Mouse (Mus musculus): Measurements from ENCODE around the gene Tab1. TPM values are rescaled to one million over a fixed set of nuclear protein-coding genes. Genes with fewer than 3 reads are reported as not detected.

Gene Tab1
- polyA plus RNA-seq, 1 experiment from 2014 or later, result 43.8 TPM

DNA sequence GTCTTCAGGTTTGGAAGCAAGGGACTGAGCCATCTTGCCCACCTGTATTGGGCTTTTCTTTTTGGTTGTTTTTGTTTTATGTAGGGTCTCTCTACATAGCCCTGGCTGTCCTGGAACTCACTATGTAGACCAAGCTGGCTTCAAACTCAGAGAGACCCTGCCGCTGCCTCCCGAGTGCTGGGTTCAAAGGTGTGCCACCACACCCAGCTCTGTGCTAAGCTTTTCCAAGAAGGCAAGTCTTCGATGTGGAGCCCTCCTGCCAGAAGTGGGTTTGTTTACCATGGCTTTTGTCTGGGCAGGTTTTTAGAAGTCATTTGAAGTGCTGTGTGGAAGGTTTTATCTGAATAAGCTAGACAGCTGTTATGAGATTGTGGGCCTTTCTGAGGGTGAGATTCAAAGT lies 8.0 kb downstream of the Tab1 start:
- Histone ChIP-seq H3K27me3 (replicated peaks; ENCODE audit: control insufficient read depth, insufficient read depth, low read length) (no peaks in the 10 kb centered on the region), H3K36me3 (ENCODE audit: control insufficient read depth, insufficient read depth) (peaks cover 2% of the 10 kb centered on the region), H3K4me2 (ENCODE audit: low read length) (no peak overlapping the region), H3K9ac (replicated peaks; ENCODE audit: low read depth, low read length) (no peak overlapping the region), H3K27ac (ENCODE audit: low read length) (no peak overlapping the region), H3K9me3 (ENCODE audit: control insufficient read depth, low read length) (no peaks in the 10 kb centered on the region), H3K4me1 (replicated peaks; ENCODE audit: control insufficient read depth, insufficient read depth, low read length) (peaks cover 5% of the 10 kb centered on the region; the same call in 1 of the 2 replicates), H3K4me3 (replicated peaks; ENCODE audit: low read length) (no peak overlapping the region)
- ATAC-seq, result no peak
- 97% methylated on average over 3 of the region's 3 CpGs for WGBS

DNA sequence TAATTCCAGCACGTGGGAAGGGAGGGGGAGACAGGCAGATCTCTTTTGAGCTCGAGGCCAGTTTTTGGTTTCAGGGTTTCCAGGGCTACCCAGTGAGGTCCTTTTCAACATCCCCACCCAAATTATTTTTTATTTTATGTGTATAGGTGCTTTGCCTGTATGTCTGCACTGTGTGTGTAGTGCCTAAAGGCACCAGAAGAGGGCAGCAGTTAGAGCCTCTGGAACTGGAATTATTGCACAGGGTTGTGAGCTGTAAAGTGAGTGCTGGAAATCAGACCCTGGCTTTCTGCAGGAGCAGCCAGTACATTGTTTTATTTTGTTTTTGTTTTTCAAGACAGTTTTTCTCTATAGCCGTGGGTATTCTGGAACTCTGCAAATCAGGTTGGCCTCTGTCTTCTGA lies 9.2 kb downstream of the Tab1 start:
- no peaks in the 10 kb centered on the region for H3K27me3 ChIP-seq (replicated peaks; ENCODE audit: control insufficient read depth, insufficient read depth, low read length)
- no peak overlapping the region for H3K9ac ChIP-seq (replicated peaks; ENCODE audit: low read depth, low read length)
- H3K36me3 ChIP-seq (ENCODE audit: control insufficient read depth, insufficient read depth), result peaks cover 2% of the 10 kb centered on the region; the same call in 1 of the 2 replicates
- no peak for ATAC-seq
- H3K27ac ChIP-seq (ENCODE audit: low read length), result no peak overlapping the region
- H3K4me1 ChIP-seq (replicated peaks; ENCODE audit: control insufficient read depth, insufficient read depth, low read length), result peaks cover 5% of the 10 kb centered on the region; the same call in 1 of the 2 replicates
- H3K4me2 ChIP-seq (ENCODE audit: low read length), result no peak overlapping the region
- WGBS, result 98% methylated on average over 3 of the region's 3 CpGs
- H3K9me3 ChIP-seq (ENCODE audit: control insufficient read depth, low read length), result no peaks in the 10 kb centered on the region
- no peak overlapping the region for H3K4me3 ChIP-seq (replicated peaks; ENCODE audit: low read length)

DNA sequence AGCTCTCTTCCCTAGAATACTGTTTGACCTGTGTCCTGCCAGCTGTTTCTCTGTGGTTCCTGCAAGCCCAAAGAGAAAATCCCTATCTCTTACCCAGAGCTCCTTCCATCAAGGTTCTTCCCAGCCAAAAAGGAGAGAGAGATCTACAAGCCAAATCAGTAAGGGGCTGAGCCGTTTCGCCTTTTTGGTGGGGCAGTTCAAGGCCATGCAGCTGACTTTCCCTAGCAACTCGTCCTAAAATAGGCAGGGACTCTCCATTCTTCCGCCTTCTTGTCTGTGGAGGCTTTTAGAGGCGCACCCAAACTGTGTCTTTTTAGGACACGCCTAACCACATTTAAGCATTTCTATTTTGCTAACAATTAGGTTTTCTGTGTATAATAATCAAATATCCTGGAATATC lies 10.8 kb downstream of the Tab1 start:
- WGBS, result 96% methylated on average over 6 of the region's 6 CpGs
- ATAC-seq, result no peak
- Histone ChIP-seq H3K4me3 (replicated peaks; ENCODE audit: low read length) (no peak overlapping the region), H3K9me3 (ENCODE audit: control insufficient read depth, low read length) (no peaks in the 10 kb centered on the region), H3K4me1 (replicated peaks; ENCODE audit: control insufficient read depth, insufficient read depth, low read length) (no peaks in the 10 kb centered on the region; the same call in 1 of the 2 replicates), H3K27ac (ENCODE audit: low read length) (no peak overlapping the region), H3K36me3 (ENCODE audit: control insufficient read depth, insufficient read depth) (peaks cover 2% of the 10 kb centered on the region; the same call in 1 of the 2 replicates), H3K4me2 (ENCODE audit: low read length) (no peak overlapping the region), H3K9ac (replicated peaks; ENCODE audit: low read depth, low read length) (no peak overlapping the region), H3K27me3 (replicated peaks; ENCODE audit: control insufficient read depth, insufficient read depth, low read length) (no peaks in the 10 kb centered on the region)

DNA sequence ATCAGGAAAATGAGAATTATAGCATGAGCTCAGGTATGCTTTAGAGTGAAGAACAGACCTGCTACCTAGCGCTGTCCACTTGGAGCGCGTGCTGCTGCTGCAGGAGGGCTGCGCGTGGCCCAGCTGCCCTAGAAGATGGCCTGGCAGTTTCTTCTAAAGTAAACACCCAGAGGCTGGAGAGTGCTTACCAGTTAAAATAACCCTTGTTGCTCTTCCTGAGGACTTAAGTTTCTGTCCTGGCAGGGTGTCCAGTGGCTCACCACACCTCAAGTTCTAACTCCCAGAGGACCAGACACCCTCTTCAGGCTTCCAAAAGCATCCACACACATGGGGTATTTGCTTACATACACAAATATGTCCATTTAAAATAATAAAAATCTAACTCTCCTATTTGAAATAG lies 12.5 kb downstream of the Tab1 start:
- Histone ChIP-seq H3K4me2 (ENCODE audit: low read length) (no peak overlapping the region), H3K27ac (ENCODE audit: low read length) (no peak overlapping the region), H3K4me1 (replicated peaks; ENCODE audit: control insufficient read depth, insufficient read depth, low read length) (no peaks in the 10 kb centered on the region), H3K36me3 (ENCODE audit: control insufficient read depth, insufficient read depth) (peaks cover 2% of the 10 kb centered on the region; the same call in 1 of the 2 replicates), H3K9me3 (ENCODE audit: control insufficient read depth, low read length) (no peaks in the 10 kb centered on the region), H3K9ac (replicated peaks; ENCODE audit: low read depth, low read length) (no peak overlapping the region), H3K27me3 (replicated peaks; ENCODE audit: control insufficient read depth, insufficient read depth, low read length) (no peaks in the 10 kb centered on the region), H3K4me3 (replicated peaks; ENCODE audit: low read length) (no peak overlapping the region)
- no peak for ATAC-seq
- WGBS, result over 99% methylated on average over 5 of the region's 5 CpGs

DNA sequence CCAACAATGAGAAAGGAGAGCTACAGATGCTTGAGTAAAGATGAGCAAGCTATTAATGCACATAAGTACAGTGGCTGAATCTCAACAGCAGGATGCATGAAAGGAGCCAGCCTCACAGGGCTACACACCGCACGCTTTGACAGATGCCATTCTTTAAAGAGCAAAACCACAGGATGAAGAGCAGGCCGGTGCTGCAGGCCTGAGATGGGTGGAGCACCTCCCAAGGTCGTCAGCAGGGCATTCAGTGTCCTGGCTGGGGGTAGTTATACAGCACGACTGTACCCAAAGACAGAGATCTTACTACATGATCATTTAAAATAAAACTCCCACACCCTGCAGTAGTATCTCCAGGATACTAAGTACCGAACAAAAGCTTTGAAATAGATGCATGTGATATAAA lies 13.2 kb downstream of the Tab1 start:
- Histone ChIP-seq H3K36me3 (ENCODE audit: control insufficient read depth, insufficient read depth) (peaks cover 2% of the 10 kb centered on the region; the same call in 1 of the 2 replicates), H3K9ac (replicated peaks; ENCODE audit: low read depth, low read length) (no peak overlapping the region)
- no peak for ATAC-seq

DNA sequence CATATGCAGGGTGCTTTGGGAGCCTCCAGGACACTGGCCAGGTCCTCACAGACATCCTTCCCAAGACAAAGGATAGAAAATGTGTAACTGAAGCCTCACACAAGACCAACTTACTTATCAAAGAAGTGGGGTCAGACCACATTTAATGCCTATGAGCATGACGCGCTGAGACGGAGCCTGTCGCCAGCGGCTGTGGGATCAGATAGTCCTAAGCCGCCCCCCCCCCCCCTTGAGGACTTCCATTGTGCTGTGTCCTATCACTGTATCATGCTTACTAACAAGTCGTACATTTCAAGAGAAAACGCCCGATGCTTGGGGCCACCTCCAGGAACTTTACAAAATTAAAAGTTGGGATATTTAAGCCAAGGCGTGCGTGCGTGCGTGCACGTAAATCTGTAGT lies 14.2 kb downstream of the Tab1 start:
- H3K27me3 ChIP-seq (replicated peaks; ENCODE audit: control insufficient read depth, insufficient read depth, low read length), result no peaks in the 10 kb centered on the region
- no peak for ATAC-seq
- H3K36me3 ChIP-seq (ENCODE audit: control insufficient read depth, insufficient read depth), result peaks cover 5% of the 10 kb centered on the region
- no peak overlapping the region for H3K9ac ChIP-seq (replicated peaks; ENCODE audit: low read depth, low read length)
- H3K4me1 ChIP-seq (replicated peaks; ENCODE audit: control insufficient read depth, insufficient read depth, low read length), result no peaks in the 10 kb centered on the region
- no peak overlapping the region for H3K4me3 ChIP-seq (replicated peaks; ENCODE audit: low read length)
- 93% methylated on average over 14 of the region's 14 CpGs for WGBS
- no peak overlapping the region for H3K4me2 ChIP-seq (ENCODE audit: low read length)
- H3K27ac ChIP-seq (ENCODE audit: low read length), result no peak overlapping the region
- H3K9me3 ChIP-seq (ENCODE audit: control insufficient read depth, low read length), result no peaks in the 10 kb centered on the region

More for the DNA sequence above, 13.2 kb downstream of the Tab1 start:
- Histone ChIP-seq H3K27ac (ENCODE audit: low read length) (no peak overlapping the region), H3K4me3 (replicated peaks; ENCODE audit: low read length) (no peak overlapping the region), H3K9me3 (ENCODE audit: control insufficient read depth, low read length) (no peaks in the 10 kb centered on the region), H3K4me1 (replicated peaks; ENCODE audit: control insufficient read depth, insufficient read depth, low read length) (no peaks in the 10 kb centered on the region), H3K27me3 (replicated peaks; ENCODE audit: control insufficient read depth, insufficient read depth, low read length) (no peaks in the 10 kb centered on the region), H3K4me2 (ENCODE audit: low read length) (no peak overlapping the region)
- WGBS, result 75% methylated on average over 6 of the region's 6 CpGs

DNA sequence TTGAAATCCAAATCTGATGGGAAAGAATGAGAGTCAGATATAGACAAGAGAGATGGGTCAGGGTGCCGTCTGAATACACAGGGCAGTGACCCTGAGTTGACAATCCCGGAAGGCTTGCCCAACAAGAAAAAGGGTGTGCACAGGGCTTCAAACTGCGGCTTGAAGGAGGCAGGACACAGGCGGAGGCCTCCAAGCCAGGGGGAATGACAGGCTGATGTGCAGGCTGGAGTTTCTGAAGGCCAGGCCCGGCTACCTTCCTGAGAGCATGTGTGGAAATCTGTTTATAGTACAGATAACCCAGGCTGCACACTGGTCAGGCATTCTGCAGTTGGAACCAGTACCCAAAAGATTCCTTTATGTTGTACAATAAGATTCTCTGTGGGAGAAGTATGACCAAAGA lies 14.6 kb downstream of the Tab1 start:
- H3K4me3 ChIP-seq (replicated peaks; ENCODE audit: low read length), result no peak overlapping the region
- no peaks in the 10 kb centered on the region for H3K27me3 ChIP-seq (replicated peaks; ENCODE audit: control insufficient read depth, insufficient read depth, low read length)
- no peaks in the 10 kb centered on the region for H3K4me1 ChIP-seq (replicated peaks; ENCODE audit: control insufficient read depth, insufficient read depth, low read length)
- WGBS, result 81% methylated on average over 5 of the region's 5 CpGs
- H3K27ac ChIP-seq (ENCODE audit: low read length), result no peak overlapping the region
- no peak overlapping the region for H3K9ac ChIP-seq (replicated peaks; ENCODE audit: low read depth, low read length)
- H3K36me3 ChIP-seq (ENCODE audit: control insufficient read depth, insufficient read depth), result peaks cover 7% of the 10 kb centered on the region
- H3K4me2 ChIP-seq (ENCODE audit: low read length), result no peak overlapping the region
- no peak for ATAC-seq
- no peaks in the 10 kb centered on the region for H3K9me3 ChIP-seq (ENCODE audit: control insufficient read depth, low read length)

DNA sequence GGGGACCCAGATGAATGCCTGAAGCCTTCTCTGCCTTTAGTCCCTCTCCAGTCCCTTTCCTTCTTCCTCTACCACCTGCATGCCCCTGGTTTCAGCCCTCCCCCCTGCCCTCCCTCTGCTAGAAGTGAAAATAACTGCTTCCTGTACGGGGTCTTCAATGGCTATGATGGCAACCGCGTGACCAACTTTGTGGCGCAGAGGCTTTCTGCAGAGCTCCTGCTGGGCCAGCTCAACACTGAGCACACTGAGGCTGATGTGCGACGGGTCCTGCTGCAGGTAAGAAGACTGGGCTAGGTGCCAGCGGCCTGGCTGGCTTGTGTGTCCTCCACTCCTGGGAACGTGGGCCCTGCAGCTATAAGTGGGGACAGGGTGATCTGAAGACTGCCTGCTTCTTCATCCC lies 15.6 kb downstream of the Tab1 start:
- Histone ChIP-seq H3K27me3 (replicated peaks; ENCODE audit: control insufficient read depth, insufficient read depth, low read length) (no peaks in the 10 kb centered on the region), H3K36me3 (ENCODE audit: control insufficient read depth, insufficient read depth) (peaks cover 7% of the 10 kb centered on the region), H3K4me3 (replicated peaks; ENCODE audit: low read length) (no peak overlapping the region), H3K9me3 (ENCODE audit: control insufficient read depth, low read length) (no peaks in the 10 kb centered on the region), H3K4me1 (replicated peaks; ENCODE audit: control insufficient read depth, insufficient read depth, low read length) (no peaks in the 10 kb centered on the region), H3K9ac (replicated peaks; ENCODE audit: low read depth, low read length) (no peak overlapping the region), H3K4me2 (ENCODE audit: low read length) (no peak overlapping the region), H3K27ac (ENCODE audit: low read length) (no peak overlapping the region)
- WGBS, result 80% methylated on average over 8 of the region's 8 CpGs
- ATAC-seq, result no peak

DNA sequence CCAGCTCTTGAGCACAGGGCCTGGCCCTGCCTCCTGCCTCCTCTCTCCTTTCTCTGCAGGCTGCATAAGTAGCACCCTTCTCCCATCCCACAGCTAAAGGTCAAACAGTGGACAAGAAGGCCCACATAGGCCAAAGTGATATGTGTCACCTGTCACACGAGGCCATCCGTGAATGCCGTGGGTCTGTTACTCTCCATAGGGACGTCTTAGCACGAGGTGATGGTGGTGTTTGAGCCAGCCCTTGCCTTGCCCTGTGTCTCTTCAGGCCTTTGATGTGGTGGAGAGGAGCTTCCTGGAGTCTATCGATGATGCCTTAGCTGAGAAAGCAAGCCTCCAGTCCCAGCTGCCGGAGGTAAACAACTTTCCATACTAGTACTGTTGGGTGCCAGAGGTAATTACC lies 16.6 kb downstream of the Tab1 start:
- H3K9ac ChIP-seq (replicated peaks; ENCODE audit: low read depth, low read length), result no peak overlapping the region
- no peaks in the 10 kb centered on the region for H3K9me3 ChIP-seq (ENCODE audit: control insufficient read depth, low read length)
- H3K4me1 ChIP-seq (replicated peaks; ENCODE audit: control insufficient read depth, insufficient read depth, low read length), result no peaks in the 10 kb centered on the region
- no peak overlapping the region for H3K4me3 ChIP-seq (replicated peaks; ENCODE audit: low read length)
- H3K36me3 ChIP-seq (ENCODE audit: control insufficient read depth, insufficient read depth), result peaks cover 7% of the 10 kb centered on the region
- 95% methylated on average over 7 of the region's 7 CpGs for WGBS
- no peak for ATAC-seq
- no peak overlapping the region for H3K27ac ChIP-seq (ENCODE audit: low read length)
- no peaks in the 10 kb centered on the region for H3K27me3 ChIP-seq (replicated peaks; ENCODE audit: control insufficient read depth, insufficient read depth, low read length)
- no peak overlapping the region for H3K4me2 ChIP-seq (ENCODE audit: low read length)

DNA sequence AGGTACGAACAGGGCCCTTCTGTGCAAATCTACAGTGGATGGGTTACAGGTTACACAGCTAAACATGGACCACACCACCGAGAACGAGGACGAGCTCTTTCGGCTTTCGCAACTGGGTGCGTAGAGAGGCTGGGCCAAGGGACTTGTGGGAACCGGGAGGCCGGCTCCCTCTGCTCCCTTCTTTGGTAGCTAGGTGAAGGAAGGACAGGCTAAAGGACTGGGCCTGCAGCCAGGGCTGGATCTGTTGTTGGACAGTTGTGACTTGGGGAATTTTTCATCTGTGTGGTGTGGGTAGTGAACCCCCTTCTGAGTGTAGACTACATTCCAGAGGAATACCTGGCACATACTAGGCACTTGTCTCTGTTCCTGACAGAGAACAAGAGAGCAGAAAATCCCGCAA lies 19.7 kb downstream of the Tab1 start:
- Histone ChIP-seq H3K27me3 (replicated peaks; ENCODE audit: control insufficient read depth, insufficient read depth, low read length) (no peaks in the 10 kb centered on the region), H3K4me3 (replicated peaks; ENCODE audit: low read length) (no peak overlapping the region), H3K9ac (replicated peaks; ENCODE audit: low read depth, low read length) (no peak overlapping the region), H3K27ac (ENCODE audit: low read length) (no peak overlapping the region), H3K4me1 (replicated peaks; ENCODE audit: control insufficient read depth, insufficient read depth, low read length) (no peaks in the 10 kb centered on the region), H3K9me3 (ENCODE audit: control insufficient read depth, low read length) (no peaks in the 10 kb centered on the region), H3K4me2 (ENCODE audit: low read length) (no peak overlapping the region), H3K36me3 (ENCODE audit: control insufficient read depth, insufficient read depth) (peaks cover 14% of the 10 kb centered on the region)
- no peak for ATAC-seq
- 88% methylated on average over 10 of the region's 10 CpGs for WGBS
